Mouse (Mus musculus) erythroblast, embryonic 14.5 days (primary cell): ENCODE results near the gene Grm8. TPM values are rescaled to one million over a fixed set of nuclear protein-coding genes. Genes with fewer than 3 reads are reported as not detected.

Source experiments
- H3K27me3 ChIP-seq: 2 replicates; pipeline ENCODE4 v1.6.1; 2012; ENCODE audit warnings: inconsistent platforms; ENCODE audit not compliant: control insufficient read depth
- H3K36me3 ChIP-seq: 2 replicates; pipeline ENCODE4 v1.6.1; 2012; ENCODE audit warnings: mild to moderate bottlenecking, inconsistent platforms; ENCODE audit not compliant: control insufficient read depth
- H3K4me1 ChIP-seq: 2 replicates; pipeline ENCODE4 v1.6.1; 2012; ENCODE audit warnings: inconsistent platforms; ENCODE audit not compliant: control insufficient read depth
- H3K4me3 ChIP-seq: replicated peaks from 2 replicates; pipeline ENCODE3; 2012; ENCODE audit warnings: moderate library complexity, mild to moderate bottlenecking, inconsistent platforms
- H3K9me3 ChIP-seq: 2 replicates; pipeline ENCODE4 v1.6.1; 2012; ENCODE audit warnings: low read length, inconsistent platforms, mixed read lengths; ENCODE audit not compliant: control insufficient read depth
- GATA1 ChIP-seq: IDR thresholded peaks from 2 replicates; pipeline ENCODE4 v1.6.1; 2012; ENCODE audit warnings: low read length, inconsistent platforms, mixed read lengths
- TAL1 ChIP-seq: IDR thresholded peaks from 3 replicates; pipeline ENCODE4 v1.6.1; 2012; ENCODE audit warnings: low read length, inconsistent platforms, mixed read lengths
- polyA plus RNA-seq: library from polyadenylated mRNA; stranded (reverse); fragments of >175 nt; gene quantifications from 2 replicates; pipeline ENCODE4 v1.2.3, GENCODE M21; 2012

Gene Grm8
- not detected in 2 replicates for polyA plus RNA-seq

- Histone ChIP-seq H3K4me3 (peak within 1 kb of the TSS; percentile 41), H3K9me3 (no peaks in the 10 kb centered on the region; the same call in 1 of the 2 replicates), H3K27me3 (peaks cover 69% of the 10 kb centered on the region), H3K36me3 (no peaks in the 10 kb centered on the region), H3K4me1 (peaks cover 6% of the 10 kb centered on the region)
- TF ChIP-seq GATA1 (no peak), TAL1 (no peak)
Observed at GRCm38 (mm10) chr6:28135001-28135401, at the start of gene Grm8. Grm8 (minus strand) TSS chr6:28135178.

GRCm38 (mm10) chr6:28169851-28170539 lies 35.0 kb upstream of the Grm8 start:
- no peak overlapping the region for H3K4me3 ChIP-seq
- no peak for TF ChIP-seq TAL1
- TF ChIP-seq GATA1: no peak
- H3K4me1 ChIP-seq: no peaks in the 10 kb centered on the region

GRCm38 (mm10) chr6:28160399-28160798 lies 25.4 kb upstream of the Grm8 start:
- H3K27me3 ChIP-seq: no peaks in the 10 kb centered on the region
- H3K36me3 ChIP-seq: no peaks in the 10 kb centered on the region
- H3K9me3 ChIP-seq: no peaks in the 10 kb centered on the region
- no peak overlapping the region for H3K4me3 ChIP-seq
- no peaks in the 10 kb centered on the region for H3K4me1 ChIP-seq
- TF ChIP-seq GATA1: no peak

More at GRCm38 (mm10) chr6:28169851-28170539, 35.0 kb upstream of the Grm8 start:
- H3K36me3 ChIP-seq: no peaks in the 10 kb centered on the region
- H3K27me3 ChIP-seq: peaks cover 2% of the 10 kb centered on the region; the same call in 1 of the 2 replicates
- peaks cover 2% of the 10 kb centered on the region; the same call in 1 of the 2 replicates for H3K9me3 ChIP-seq

GRCm38 (mm10) chr6:28146445-28146844 lies 11.5 kb upstream of the Grm8 start:
- Histone ChIP-seq H3K9me3 (no peaks in the 10 kb centered on the region), H3K36me3 (no peaks in the 10 kb centered on the region), H3K4me3 (no peak overlapping the region), H3K27me3 (no peaks in the 10 kb centered on the region), H3K4me1 (no peaks in the 10 kb centered on the region)
- no peak for TF ChIP-seq GATA1
- TF ChIP-seq TAL1: no peak

GRCm38 (mm10) chr6:28142332-28142731 lies 7.4 kb upstream of the Grm8 start:
- Histone ChIP-seq H3K4me3 (no peak overlapping the region), H3K9me3 (no peaks in the 10 kb centered on the region), H3K36me3 (no peaks in the 10 kb centered on the region), H3K27me3 (peaks cover under 1% of the 10 kb centered on the region; the same call in 1 of the 2 replicates), H3K4me1 (no peaks in the 10 kb centered on the region)
- TF ChIP-seq GATA1 (no peak), TAL1 (no peak)

- peaks cover 65% of the 10 kb centered on the region for H3K27me3 ChIP-seq
- H3K4me3 ChIP-seq: peak overlapping the region; percentile 41
- H3K36me3 ChIP-seq: no peaks in the 10 kb centered on the region
- H3K9me3 ChIP-seq: no peaks in the 10 kb centered on the region; the same call in 1 of the 2 replicates
- peaks cover 6% of the 10 kb centered on the region for H3K4me1 ChIP-seq
- TF ChIP-seq GATA1 (no peak), TAL1 (no peak)
Observed at GRCm38 (mm10) chr6:28135411-28136233, 644 bp upstream of the Grm8 start.

- no peak for TF ChIP-seq TAL1
- Histone ChIP-seq H3K4me3 (no peak overlapping the region), H3K36me3 (no peaks in the 10 kb centered on the region), H3K27me3 (peaks cover 69% of the 10 kb centered on the region), H3K4me1 (peaks cover 6% of the 10 kb centered on the region), H3K9me3 (no peaks in the 10 kb centered on the region; the same call in 1 of the 2 replicates)
Observed at GRCm38 (mm10) chr6:28134251-28134801, 652 bp downstream of the Grm8 start.

GRCm38 (mm10) chr6:28133206-28134063 lies 1.5 kb downstream of the Grm8 start:
- Histone ChIP-seq H3K9me3 (no peaks in the 10 kb centered on the region; the same call in 1 of the 2 replicates), H3K27me3 (peaks cover 69% of the 10 kb centered on the region), H3K4me1 (peaks cover 6% of the 10 kb centered on the region), H3K36me3 (no peaks in the 10 kb centered on the region), H3K4me3 (no peak overlapping the region)
- TF ChIP-seq TAL1 (no peak), GATA1 (no peak)
